In the genomic region with DNA sequence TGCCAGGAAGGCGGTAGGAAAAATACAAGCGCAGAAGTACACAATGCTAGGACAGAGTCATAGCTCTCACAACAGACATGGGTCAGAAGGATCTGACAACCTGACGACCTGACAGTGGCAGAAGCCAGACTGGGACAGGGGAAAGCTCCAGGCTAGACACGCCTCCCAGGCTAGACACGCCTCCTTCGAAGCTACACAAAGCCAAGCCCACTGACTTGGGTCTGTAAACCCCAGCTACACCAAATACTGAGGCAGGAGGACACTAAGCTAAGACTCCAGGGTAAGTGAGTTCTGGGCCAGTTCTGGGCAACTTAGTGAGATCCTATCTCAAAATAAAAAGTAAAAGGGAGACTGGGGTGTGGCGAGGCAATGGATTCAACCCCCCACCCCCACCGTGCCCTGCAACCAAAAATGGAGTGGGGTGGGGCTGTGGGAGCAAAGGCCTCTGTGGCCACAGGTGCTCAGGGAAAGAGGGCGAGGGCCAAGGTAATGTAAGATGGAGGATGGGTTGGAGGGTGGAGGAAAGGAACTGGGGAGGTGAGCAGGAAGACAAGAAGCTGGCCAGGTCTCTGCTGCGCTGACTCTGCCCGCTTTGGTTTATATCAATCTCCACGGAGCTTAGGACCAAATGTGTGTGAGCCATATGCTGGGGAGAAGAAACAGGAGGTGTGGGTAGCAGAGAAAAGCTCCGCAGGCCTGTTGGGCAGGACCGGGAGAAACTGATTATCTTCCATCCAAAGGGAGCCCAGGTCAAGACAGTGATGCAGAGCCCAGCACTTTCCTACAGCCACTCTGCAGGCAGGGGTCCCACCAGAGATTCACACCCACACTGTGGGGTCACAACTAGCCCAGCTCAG, we compare ENCODE assay signal across 11 mouse cellular contexts. TPM values are rescaled to one million over a fixed set of nuclear protein-coding genes. Genes with fewer than 3 reads are reported as not detected.
A peak's percentile ranks its signal among the peaks of the same experiment; 100 is the strongest.
DNase-seq lines count a peak whose midpoint lies in the region; ATAC-seq and TF ChIP-seq lines count a peak whose summit lies in the region.
"Had no signal": no experiment of that assay in that cellular context is flagged by ENCODE, and none has a peak within 500 bp of the region (broad histone marks: within the 10 kb centered on the region; RNA-seq: fewer than 3 reads in every experiment).

No protein-coding gene starts in this region.

- no peak for DNase-seq in forebrain, embryonic 10.5 days (ENCODE audit: extremely low spot score, low spot score)
- no peak for DNase-seq in forebrain, postnatal 0 days
- no peak for DNase-seq in limb, embryonic 10.5 days (ENCODE audit: low spot score)
- DNase-seq in heart, adult 18-20 months, result no peak
- no peak for DNase-seq in cerebellum, adult 2 months
- DNase-seq in adrenal gland, postnatal 36 days, result no peak
- DNase-seq: kidney, postnatal 10 days had no signal

- peak overlapping the region; percentile 81 for H3K27ac ChIP-seq in forebrain, embryonic 10.5 days
- no peak overlapping the region for H3K27ac ChIP-seq in forebrain, postnatal 0 days (ENCODE audit: low read depth, low read length)
- H3K27ac ChIP-seq in ES-Bruce4 (ENCODE audit: insufficient read depth, low read length), result no peak overlapping the region
- H3K27ac ChIP-seq in forebrain, embryonic 16.5 days (ENCODE audit: low read length), result peak overlapping the region; percentile 38
- peak overlapping the region; percentile 42; the same call in 1 of the 2 replicates for H3K27ac ChIP-seq in limb, embryonic 10.5 days
- H3K27ac ChIP-seq in cerebellum, adult 2 months (ENCODE audit: insufficient read depth, low read length), result no peak overlapping the region
- H3K27ac ChIP-seq: heart, embryonic 15.5 days had no signal

- peaks cover 99% of the 10 kb centered on the region for H3K4me1 ChIP-seq in forebrain, embryonic 10.5 days
- peaks cover 8% of the 10 kb centered on the region; the same call in 1 of the 2 replicates for H3K4me1 ChIP-seq in forebrain, postnatal 0 days (ENCODE audit: insufficient read depth)
- H3K4me1 ChIP-seq in ES-Bruce4 (ENCODE audit: control insufficient read depth, insufficient read depth, low read length), result peaks cover 22% of the 10 kb centered on the region
- peaks cover 49% of the 10 kb centered on the region for H3K4me1 ChIP-seq in forebrain, embryonic 16.5 days (replicated peaks; ENCODE audit: control insufficient read depth, insufficient read depth, low read length)
- peaks cover 72% of the 10 kb centered on the region for H3K4me1 ChIP-seq in limb, embryonic 10.5 days
- no peaks in the 10 kb centered on the region for H3K4me1 ChIP-seq in cerebellum, adult 2 months (ENCODE audit: control insufficient read depth, insufficient read depth, low read length)

- H3K9ac ChIP-seq in forebrain, postnatal 0 days, result no peak overlapping the region
- H3K9ac ChIP-seq in ES-Bruce4 (ENCODE audit: low read depth, poor library complexity, severe bottlenecking), result no peak overlapping the region
- peak overlapping the region; percentile 11; the same call in 1 of the 2 replicates for H3K9ac ChIP-seq in forebrain, embryonic 16.5 days (replicated peaks; ENCODE audit: low read depth, low read length)
- H3K9ac ChIP-seq: heart, embryonic 15.5 days had no signal

- TF ChIP-seq POLR2A in ES-Bruce4 (IDR thresholded peaks at IDR 0.05; ENCODE audit: insufficient read depth, low read length), result no peak
- TF ChIP-seq POLR2A in cerebellum, adult 2 months (IDR thresholded peaks at IDR 0.05; ENCODE audit: borderline replicate concordance, insufficient read depth, low read length), result no peak

- H3K27me3 ChIP-seq in forebrain, embryonic 10.5 days (ENCODE audit: poor library complexity, severe bottlenecking), result no peaks in the 10 kb centered on the region
- no peaks in the 10 kb centered on the region for H3K27me3 ChIP-seq in forebrain, postnatal 0 days (ENCODE audit: insufficient read depth, low read length)
- no peaks in the 10 kb centered on the region for H3K27me3 ChIP-seq in ES-Bruce4 (ENCODE audit: control insufficient read depth, insufficient read depth, low read length, poor library complexity, severe bottlenecking)
- H3K27me3 ChIP-seq in forebrain, embryonic 16.5 days (replicated peaks; ENCODE audit: control insufficient read depth, insufficient read depth, low read length), result no peaks in the 10 kb centered on the region
- no peaks in the 10 kb centered on the region for H3K27me3 ChIP-seq in limb, embryonic 10.5 days (ENCODE audit: low read depth, poor library complexity, severe bottlenecking)
- H3K27me3 ChIP-seq in cerebellum, adult 2 months (ENCODE audit: control insufficient read depth, insufficient read depth, low read length), result no peaks in the 10 kb centered on the region
- H3K27me3 ChIP-seq: heart, embryonic 15.5 days had no signal

- H3K4me3 ChIP-seq in forebrain, embryonic 10.5 days, result peak overlapping the region; percentile 17; the same call in 1 of the 2 replicates
- H3K4me3 ChIP-seq in forebrain, postnatal 0 days (ENCODE audit: low read depth, low read length), result no peak overlapping the region
- peak overlapping the region; percentile 27 for H3K4me3 ChIP-seq in ES-Bruce4 (ENCODE audit: low read depth, low read length)
- H3K4me3 ChIP-seq in forebrain, embryonic 16.5 days (replicated peaks; ENCODE audit: low read length), result no peak overlapping the region
- no peak overlapping the region for H3K4me3 ChIP-seq in limb, embryonic 10.5 days
- no peak overlapping the region for H3K4me3 ChIP-seq in cerebellum, adult 2 months (replicated peaks; ENCODE audit: insufficient read depth, low read depth, low read length)
- H3K4me3 ChIP-seq: heart, embryonic 15.5 days had no signal

- no peak for ATAC-seq in forebrain, postnatal 0 days
- 0 out of 2 replicates have a peak, but pooled peaks have one; percentile 13 for ATAC-seq in forebrain, embryonic 16.5 days
- ATAC-seq: Patski had no signal

- H3K36me3 ChIP-seq in forebrain, embryonic 10.5 days (replicated peaks), result 0 out of 2 replicates have a peak, but pooled peaks cover 5% of the 10 kb centered on the region
- no peaks in the 10 kb centered on the region for H3K36me3 ChIP-seq in forebrain, postnatal 0 days (ENCODE audit: insufficient read depth)
- H3K36me3 ChIP-seq in ES-Bruce4 (ENCODE audit: control insufficient read depth, insufficient read depth, low read length, poor library complexity, severe bottlenecking), result no peaks in the 10 kb centered on the region
- no peaks in the 10 kb centered on the region for H3K36me3 ChIP-seq in forebrain, embryonic 16.5 days (ENCODE audit: control insufficient read depth, insufficient read depth)
- no peaks in the 10 kb centered on the region for H3K36me3 ChIP-seq in limb, embryonic 10.5 days
- H3K36me3 ChIP-seq: heart, embryonic 15.5 days had no signal

- no peak for TF ChIP-seq CTCF in forebrain, postnatal 0 days (IDR thresholded peaks at IDR 0.05; ENCODE audit: low read depth)
- no peak for TF ChIP-seq CTCF in ES-Bruce4 (IDR thresholded peaks at IDR 0.05; ENCODE audit: low read depth, low read length)
- TF ChIP-seq CTCF in cerebellum, adult 2 months (IDR thresholded peaks at IDR 0.05; ENCODE audit: borderline replicate concordance, insufficient read depth, low read depth, low read length), result no peak

- WGBS in forebrain, embryonic 10.5 days, result 42% methylated on average over 14 of the region's 14 CpGs
- 41% methylated on average over 14 of the region's 14 CpGs for WGBS in forebrain, postnatal 0 days
- WGBS in forebrain, embryonic 16.5 days, result 37% methylated on average over 14 of the region's 14 CpGs
- 41% methylated on average over 14 of the region's 14 CpGs for WGBS in limb, embryonic 10.5 days
- 64% methylated on average over 14 of the region's 14 CpGs for WGBS in cerebellum, adult 2 months

- H3K9me3 ChIP-seq in forebrain, embryonic 10.5 days, result no peaks in the 10 kb centered on the region
- H3K9me3 ChIP-seq in forebrain, postnatal 0 days (ENCODE audit: low read length), result no peaks in the 10 kb centered on the region
- H3K9me3 ChIP-seq in ES-Bruce4 (replicated peaks; ENCODE audit: control insufficient read depth, insufficient read depth, low read length, poor library complexity, severe bottlenecking), result no peaks in the 10 kb centered on the region
- H3K9me3 ChIP-seq in forebrain, embryonic 16.5 days (ENCODE audit: control insufficient read depth, low read length), result no peaks in the 10 kb centered on the region; the same call in 1 of the 2 replicates
- H3K9me3 ChIP-seq in limb, embryonic 10.5 days (replicated peaks), result no peaks in the 10 kb centered on the region
- H3K9me3 ChIP-seq: heart, embryonic 15.5 days had no signal

- H3K4me2 ChIP-seq in forebrain, postnatal 0 days (ENCODE audit: low read depth), result no peak overlapping the region
- 0 out of 2 replicates have a peak overlapping the region, but pooled peaks have one; percentile 14 for H3K4me2 ChIP-seq in forebrain, embryonic 16.5 days (ENCODE audit: low read length)
- H3K4me2 ChIP-seq: heart, embryonic 15.5 days had no signal

- TF ChIP-seq EP300 in ES-Bruce4 (IDR thresholded peaks at IDR 0.05; ENCODE audit: insufficient read depth, low read depth, low read length), result no peak

RNA-seq across cellular contexts. Expression of gene Prex1, which starts 37.8 kb away (rescaled TPM):
- 24.3 and 25.5 TPM in 2 replicates for polyA plus RNA-seq in forebrain, embryonic 10.5 days (2016; fragmentation: Nextera tagmentation; extraction: Ambion mirVana)
- total RNA-seq in forebrain, postnatal 0 days (2014; rRNA removed), result 30.6 and 31.3 TPM in 2 replicates
- 14.5 and 17.5 TPM in 2 replicates for polyA plus RNA-seq in forebrain, postnatal 0 days (2015; fragmentation: Nextera tagmentation; extraction: Ambion mirVana)
- 10.0 and 10.2 TPM in 2 replicates for polyA plus RNA-seq in ES-Bruce4 (2011; ENCODE audit: insufficient read depth, insufficient read length, low read depth, missing spikeins)
- 38.5 and 40.5 TPM in 2 replicates for polyA plus RNA-seq in forebrain, embryonic 16.5 days (2015; fragmentation: Nextera tagmentation; extraction: Ambion mirVana)
- 24.6 and 26.2 TPM in 2 replicates for polyA plus RNA-seq in limb, embryonic 10.5 days (2016; fragmentation: Nextera tagmentation; extraction: Ambion mirVana)
- 1 to 10 TPM; 5.1 to 6.8 TPM for total RNA-seq in heart, adult 18-20 months (2021)
- polyA plus RNA-seq in cerebellum, adult 2 months (2012; rRNA removed), result 70.1 and 74.3 TPM in 2 replicates
- total RNA-seq in adrenal gland, postnatal 36 days (2021), result 10 to 100 TPM; 13.5 to 18.8 TPM

Comparison
In these comparisons a context has a peak if more than half of its experiments do, and no peak if none do; other contexts are left out.
1. H3K27ac ChIP-seq: peak in forebrain, embryonic 10.5 days (single experiment), forebrain, embryonic 16.5 days (single experiment) and limb, embryonic 10.5 days (single experiment); none in forebrain, postnatal 0 days (single experiment), ES-Bruce4 (single experiment) and cerebellum, adult 2 months (single experiment).
2. H3K4me3 ChIP-seq: peak in forebrain, embryonic 10.5 days (single experiment) and ES-Bruce4 (single experiment); none in forebrain, postnatal 0 days (single experiment), forebrain, embryonic 16.5 days (single experiment), limb, embryonic 10.5 days (single experiment) and cerebellum, adult 2 months (single experiment).